Mouse (Mus musculus) megakaryocyte, embryonic 14.5 days (primary cell): ENCODE data around the gene Gm11634.
"Not testable (repeated sequence)": the region's sequence is repeated elsewhere in the genome, so short reads cannot be mapped to it uniquely, and the experiment has no call there.

Experiments
- FLI1 ChIP-seq: IDR thresholded peaks from 2 replicates; pipeline ENCODE4 v1.6.1; 2012; ENCODE audit warnings: low read length, inconsistent platforms, mixed read lengths
- GATA1 ChIP-seq: IDR thresholded peaks from 3 replicates; pipeline ENCODE4 v1.6.1; 2012; ENCODE audit warnings: mixed read lengths, low read length, inconsistent platforms, borderline replicate concordance

GRCm38 (mm10) chr11:101641710-101642642 lies 42.9 kb upstream of the Gm11634 start:
- TF ChIP-seq GATA1, FLI1: not testable (repeated sequence)
